Mouse (Mus musculus): ENCODE results near the gene Pabpn1l. TPM values are rescaled to one million over a fixed set of nuclear protein-coding genes. Genes with fewer than 3 reads are reported as not detected.
A peak's percentile ranks its signal among the peaks of the same experiment; 100 is the strongest.

Gene Pabpn1l
- polyA plus RNA-seq, 1 experiment from 2014 or later = not detected

DNA sequence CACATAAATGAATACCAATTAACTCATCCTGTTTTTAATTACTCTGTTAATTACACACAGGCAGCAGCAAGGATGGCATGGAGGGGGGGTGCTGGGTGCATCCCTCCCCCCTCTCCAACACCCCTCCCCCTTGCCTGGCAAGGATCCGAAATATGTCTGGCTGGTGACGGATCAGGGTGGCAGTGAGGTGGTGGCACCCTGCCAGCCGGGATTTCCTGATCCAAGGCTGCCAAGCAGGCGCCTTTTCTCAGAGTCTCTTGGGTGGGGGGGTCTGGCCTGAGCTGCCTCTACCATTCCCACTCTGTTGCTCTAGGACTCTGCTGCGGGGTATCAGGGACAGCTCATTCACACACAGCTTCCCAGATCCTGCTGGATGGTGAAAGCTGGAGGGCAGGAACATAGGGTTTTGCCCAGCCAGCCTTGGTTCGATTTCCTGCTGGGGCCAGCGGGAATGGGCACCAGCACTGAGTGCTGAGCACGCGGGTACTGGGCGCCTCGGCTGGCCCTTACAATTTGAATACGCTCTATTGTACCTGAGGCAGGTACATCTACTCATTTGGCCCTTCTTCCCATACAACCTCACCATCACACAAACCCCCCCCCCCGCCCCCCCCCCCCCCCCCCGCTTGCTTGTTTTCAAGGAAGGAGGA is 43.3 kb upstream of the Pabpn1l start:
- no peak overlapping the region for H3K4me2 ChIP-seq (ENCODE audit: low read depth, low read length)
- no peak overlapping the region for H3K27ac ChIP-seq (replicated peaks; ENCODE audit: low read depth, low read length)
- no peaks in the 10 kb centered on the region for H3K36me3 ChIP-seq (replicated peaks; ENCODE audit: control insufficient read depth, insufficient read depth, low read depth, low read length)
- H3K4me1 ChIP-seq (ENCODE audit: control insufficient read depth, insufficient read depth, low read length) = peaks cover 25% of the 10 kb centered on the region
- no peaks in the 10 kb centered on the region for H3K9me3 ChIP-seq (replicated peaks; ENCODE audit: control insufficient read depth, low read length)
- 62% methylated on average over 12 of the region's 14 CpGs for WGBS
- no peak overlapping the region for H3K4me3 ChIP-seq (ENCODE audit: low read depth, low read length)
- ATAC-seq (replicated peaks; ENCODE audit: insufficient number of reproducible peaks, low FRiP score, low TSS enrichment, low read depth) (no peak), DNase-seq (ENCODE audit: low spot score) (no peak)
- H3K27me3 ChIP-seq (ENCODE audit: control insufficient read depth, insufficient read depth, low read length) = peaks cover 5% of the 10 kb centered on the region; the same call in 1 of the 2 replicates
- H3K9ac ChIP-seq (replicated peaks; ENCODE audit: low read length) = no peak overlapping the region

GRCm38 (mm10) chr8:122665221-122665620 is 42.7 kb upstream of the Pabpn1l start:
- H3K4me3 ChIP-seq (ENCODE audit: low read depth, low read length) = no peak overlapping the region
- 30% methylated on average over 8 of the region's 8 CpGs for WGBS
- H3K4me2 ChIP-seq (ENCODE audit: low read depth, low read length) = no peak overlapping the region
- H3K9me3 ChIP-seq (replicated peaks; ENCODE audit: control insufficient read depth, low read length) = no peaks in the 10 kb centered on the region
- H3K9ac ChIP-seq (replicated peaks; ENCODE audit: low read length) = peak overlapping the region; percentile 32; the same call in 1 of the 2 replicates
- ATAC-seq (replicated peaks; ENCODE audit: insufficient number of reproducible peaks, low FRiP score, low TSS enrichment, low read depth) (no peak), DNase-seq (ENCODE audit: low spot score) (peak; percentile 61)
- peaks cover 25% of the 10 kb centered on the region for H3K4me1 ChIP-seq (ENCODE audit: control insufficient read depth, insufficient read depth, low read length)
- no peaks in the 10 kb centered on the region for H3K36me3 ChIP-seq (replicated peaks; ENCODE audit: control insufficient read depth, insufficient read depth, low read depth, low read length)
- peak overlapping the region; percentile 59; the same call in 1 of the 2 replicates for H3K27ac ChIP-seq (replicated peaks; ENCODE audit: low read depth, low read length)
- H3K27me3 ChIP-seq (ENCODE audit: control insufficient read depth, insufficient read depth, low read length) = peaks cover 2% of the 10 kb centered on the region; the same call in 1 of the 2 replicates

DNA sequence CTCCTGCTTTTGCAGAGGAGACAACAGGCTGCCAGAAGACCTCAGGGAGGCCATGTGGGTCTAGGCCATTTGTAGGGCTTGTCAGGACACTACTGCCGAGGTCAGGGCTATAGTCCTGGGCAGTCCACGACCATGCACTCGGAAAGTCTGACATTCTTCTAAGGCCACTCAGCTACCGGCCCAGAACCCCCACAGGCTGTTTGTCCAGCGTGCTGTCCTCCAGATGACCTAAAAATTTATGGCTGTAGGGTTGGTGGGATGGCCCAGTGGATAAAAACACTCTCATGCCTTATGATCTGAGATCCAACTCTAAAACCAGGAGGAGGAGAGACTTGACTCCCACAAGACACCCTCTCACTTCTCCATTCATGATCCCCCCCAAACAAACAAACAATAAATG is 41.1 kb upstream of the Pabpn1l start:
- no peak for ATAC-seq (replicated peaks; ENCODE audit: insufficient number of reproducible peaks, low FRiP score, low TSS enrichment, low read depth)
- Histone ChIP-seq H3K36me3 (replicated peaks; ENCODE audit: control insufficient read depth, insufficient read depth, low read depth, low read length) (no peaks in the 10 kb centered on the region), H3K4me1 (ENCODE audit: control insufficient read depth, insufficient read depth, low read length) (peaks cover 30% of the 10 kb centered on the region), H3K4me3 (ENCODE audit: low read depth, low read length) (no peak overlapping the region), H3K9me3 (replicated peaks; ENCODE audit: control insufficient read depth, low read length) (no peaks in the 10 kb centered on the region), H3K27ac (replicated peaks; ENCODE audit: low read depth, low read length) (no peak overlapping the region), H3K27me3 (ENCODE audit: control insufficient read depth, insufficient read depth, low read length) (no peaks in the 10 kb centered on the region; the same call in 1 of the 2 replicates), H3K4me2 (ENCODE audit: low read depth, low read length) (no peak overlapping the region), H3K9ac (replicated peaks; ENCODE audit: low read length) (no peak overlapping the region; the same call in 1 of the 2 replicates)
- WGBS = 66% methylated on average over 5 of the region's 5 CpGs
- no peak for DNase-seq (ENCODE audit: low spot score)

DNA sequence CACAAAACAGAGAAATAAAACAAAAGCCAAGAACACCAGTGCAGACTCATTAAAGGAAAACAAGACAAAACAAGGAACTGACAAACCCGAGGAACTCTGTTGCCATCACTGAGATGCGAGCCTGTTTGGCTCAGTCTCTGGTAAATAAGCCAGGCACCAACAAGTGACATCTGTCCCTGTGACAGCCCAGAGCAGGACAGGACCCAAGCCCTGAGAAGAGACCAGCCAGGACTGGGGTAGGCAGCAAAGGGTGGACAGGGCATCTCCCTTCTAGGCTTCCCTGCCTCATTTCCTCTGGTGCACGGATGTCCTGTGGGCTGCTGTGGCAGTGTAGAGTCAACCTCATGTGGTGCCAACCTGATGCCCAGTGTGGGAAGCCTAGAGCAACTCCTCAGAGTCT is 40.6 kb upstream of the Pabpn1l start:
- no peak for DNase-seq (ENCODE audit: low spot score)
- Histone ChIP-seq H3K4me1 (ENCODE audit: control insufficient read depth, insufficient read depth, low read length) (peaks cover 30% of the 10 kb centered on the region), H3K36me3 (replicated peaks; ENCODE audit: control insufficient read depth, insufficient read depth, low read depth, low read length) (no peaks in the 10 kb centered on the region), H3K27me3 (ENCODE audit: control insufficient read depth, insufficient read depth, low read length) (no peaks in the 10 kb centered on the region; the same call in 1 of the 2 replicates), H3K27ac (replicated peaks; ENCODE audit: low read depth, low read length) (no peak overlapping the region), H3K9me3 (replicated peaks; ENCODE audit: control insufficient read depth, low read length) (no peaks in the 10 kb centered on the region), H3K4me3 (ENCODE audit: low read depth, low read length) (no peak overlapping the region), H3K9ac (replicated peaks; ENCODE audit: low read length) (no peak overlapping the region; the same call in 1 of the 2 replicates), H3K4me2 (ENCODE audit: low read depth, low read length) (no peak overlapping the region)
- ATAC-seq (replicated peaks; ENCODE audit: insufficient number of reproducible peaks, low FRiP score, low TSS enrichment, low read depth) = no peak
- WGBS = 83% methylated on average over 3 of the region's 3 CpGs

- no peak for ATAC-seq (replicated peaks; ENCODE audit: insufficient number of reproducible peaks, low FRiP score, low TSS enrichment, low read depth)
Measured at GRCm38 (mm10) chr8:122661894-122662293, 39.4 kb upstream of the Pabpn1l start.

GRCm38 (mm10) chr8:122661138-122661537 is 38.6 kb upstream of the Pabpn1l start:
- ATAC-seq (replicated peaks; ENCODE audit: insufficient number of reproducible peaks, low FRiP score, low TSS enrichment, low read depth) (peak; percentile 51), DNase-seq (ENCODE audit: low spot score) (peak; percentile 94)
- no peak overlapping the region for H3K9ac ChIP-seq (replicated peaks; ENCODE audit: low read length)
- H3K4me2 ChIP-seq (ENCODE audit: low read depth, low read length) = peak overlapping the region; percentile 22
- peaks cover 24% of the 10 kb centered on the region for H3K4me1 ChIP-seq (ENCODE audit: control insufficient read depth, insufficient read depth, low read length)
- H3K27ac ChIP-seq (replicated peaks; ENCODE audit: low read depth, low read length) = peak overlapping the region; percentile 66
- H3K36me3 ChIP-seq (replicated peaks; ENCODE audit: control insufficient read depth, insufficient read depth, low read depth, low read length) = no peaks in the 10 kb centered on the region
- H3K4me3 ChIP-seq (ENCODE audit: low read depth, low read length) = no peak overlapping the region
- no peaks in the 10 kb centered on the region for H3K9me3 ChIP-seq (replicated peaks; ENCODE audit: control insufficient read depth, low read length)
- no peaks in the 10 kb centered on the region for H3K27me3 ChIP-seq (ENCODE audit: control insufficient read depth, insufficient read depth, low read length)
- 24% methylated on average over 7 of the region's 7 CpGs for WGBS

More at GRCm38 (mm10) chr8:122661894-122662293, 39.4 kb upstream of the Pabpn1l start:
- 65% methylated on average over 2 of the region's 2 CpGs for WGBS
- Histone ChIP-seq H3K4me3 (ENCODE audit: low read depth, low read length) (no peak overlapping the region), H3K27me3 (ENCODE audit: control insufficient read depth, insufficient read depth, low read length) (no peaks in the 10 kb centered on the region), H3K4me1 (ENCODE audit: control insufficient read depth, insufficient read depth, low read length) (peaks cover 29% of the 10 kb centered on the region), H3K4me2 (ENCODE audit: low read depth, low read length) (no peak overlapping the region), H3K36me3 (replicated peaks; ENCODE audit: control insufficient read depth, insufficient read depth, low read depth, low read length) (no peaks in the 10 kb centered on the region), H3K9me3 (replicated peaks; ENCODE audit: control insufficient read depth, low read length) (no peaks in the 10 kb centered on the region), H3K9ac (replicated peaks; ENCODE audit: low read length) (no peak overlapping the region), H3K27ac (replicated peaks; ENCODE audit: low read depth, low read length) (no peak overlapping the region)
- no peak for DNase-seq (ENCODE audit: low spot score)

GRCm38 (mm10) chr8:122660022-122660421 is 37.5 kb upstream of the Pabpn1l start:
- H3K4me2 ChIP-seq (ENCODE audit: low read depth, low read length) = no peak overlapping the region
- no peaks in the 10 kb centered on the region for H3K36me3 ChIP-seq (replicated peaks; ENCODE audit: control insufficient read depth, insufficient read depth, low read depth, low read length)
- H3K27ac ChIP-seq (replicated peaks; ENCODE audit: low read depth, low read length) = no peak overlapping the region
- DNase-seq (ENCODE audit: low spot score) (no peak), ATAC-seq (replicated peaks; ENCODE audit: insufficient number of reproducible peaks, low FRiP score, low TSS enrichment, low read depth) (no peak)
- H3K4me1 ChIP-seq (ENCODE audit: control insufficient read depth, insufficient read depth, low read length) = peaks cover 17% of the 10 kb centered on the region
- no peak overlapping the region for H3K9ac ChIP-seq (replicated peaks; ENCODE audit: low read length)
- no peaks in the 10 kb centered on the region for H3K9me3 ChIP-seq (replicated peaks; ENCODE audit: control insufficient read depth, low read length)
- H3K27me3 ChIP-seq (ENCODE audit: control insufficient read depth, insufficient read depth, low read length) = no peaks in the 10 kb centered on the region
- no peak overlapping the region for H3K4me3 ChIP-seq (ENCODE audit: low read depth, low read length)
- 70% methylated on average over 2 of the region's 2 CpGs for WGBS

GRCm38 (mm10) chr8:122658807-122659160 is 36.2 kb upstream of the Pabpn1l start:
- Histone ChIP-seq H3K4me2 (ENCODE audit: low read depth, low read length) (peak overlapping the region; percentile 20; the same call in 1 of the 2 replicates), H3K4me1 (ENCODE audit: control insufficient read depth, insufficient read depth, low read length) (peaks cover 14% of the 10 kb centered on the region), H3K27ac (replicated peaks; ENCODE audit: low read depth, low read length) (peak overlapping the region; percentile 82), H3K9me3 (replicated peaks; ENCODE audit: control insufficient read depth, low read length) (no peaks in the 10 kb centered on the region), H3K4me3 (ENCODE audit: low read depth, low read length) (no peak overlapping the region), H3K36me3 (replicated peaks; ENCODE audit: control insufficient read depth, insufficient read depth, low read depth, low read length) (no peaks in the 10 kb centered on the region), H3K9ac (replicated peaks; ENCODE audit: low read length) (peak overlapping the region; percentile 18; the same call in 1 of the 2 replicates), H3K27me3 (ENCODE audit: control insufficient read depth, insufficient read depth, low read length) (no peaks in the 10 kb centered on the region)
- ATAC-seq (replicated peaks; ENCODE audit: insufficient number of reproducible peaks, low FRiP score, low TSS enrichment, low read depth) = no peak
- peak; percentile 76 for DNase-seq (ENCODE audit: low spot score)
- 24% methylated on average over 9 of the region's 9 CpGs for WGBS
